Mouse (Mus musculus) splenic B cell, adult 2 months (primary cell): ENCODE results near the gene Vps52.
"Not testable (repeated sequence)": the region's sequence is repeated elsewhere in the genome, so short reads cannot be mapped to it uniquely, and the experiment has no call there.

Source experiments
- DNase-seq: peaks from one replicate; pipeline ENCODE4 v3.0.0-alpha.2; 2011; ENCODE audit warnings: low read depth, low spot score
- H3K27me3 ChIP-seq: 2 replicates; pipeline ENCODE4 v1.6.1; 2012; ENCODE audit warnings: mild to moderate bottlenecking, low read length, moderate library complexity, mixed read lengths; ENCODE audit not compliant: control insufficient read depth, poor library complexity, insufficient read depth, severe bottlenecking
- H3K36me3 ChIP-seq: 2 replicates; pipeline ENCODE4 v1.6.1; 2012; ENCODE audit warnings: mild to moderate bottlenecking, low read length, moderate library complexity, mixed read lengths; ENCODE audit not compliant: control insufficient read depth, poor library complexity, insufficient read depth, severe bottlenecking

Gene Vps52

GRCm38 (mm10) chr17:33948090-33948904, 7.3 kb upstream of the Vps52 start:
- DNase-seq = no peak
- Histone ChIP-seq H3K27me3 (no peaks in the 10 kb centered on the region), H3K36me3 (peaks cover 6% of the 10 kb centered on the region)

GRCm38 (mm10) chr17:33948905-33949537, 6.6 kb upstream of the Vps52 start:
- DNase-seq = no peak
- Histone ChIP-seq H3K36me3 (peaks cover 6% of the 10 kb centered on the region; the same call in 1 of the 2 replicates), H3K27me3 (no peaks in the 10 kb centered on the region)

- no peaks in the 10 kb centered on the region for H3K27me3 ChIP-seq
- H3K36me3 ChIP-seq = peaks cover 6% of the 10 kb centered on the region; the same call in 1 of the 2 replicates
- DNase-seq = no peak
Observed at GRCm38 (mm10) chr17:33950131-33950625, 5.4 kb upstream of the Vps52 start.

- no peaks in the 10 kb centered on the region for H3K27me3 ChIP-seq
- DNase-seq = peak; percentile 76
- peaks cover 6% of the 10 kb centered on the region; the same call in 1 of the 2 replicates for H3K36me3 ChIP-seq
Observed at GRCm38 (mm10) chr17:33951021-33951946, 4.3 kb upstream of the Vps52 start, which contains the start of gene B3galt4. B3galt4 (minus strand) TSS chr17:33951488.

GRCm38 (mm10) chr17:33952015-33952414, 3.6 kb upstream of the Vps52 start:
- not testable (repeated sequence) for DNase-seq, H3K36me3 ChIP-seq, H3K27me3 ChIP-seq

- no peaks in the 10 kb centered on the region for H3K27me3 ChIP-seq
- no peak for DNase-seq
- H3K36me3 ChIP-seq = peaks cover 7% of the 10 kb centered on the region
Observed at GRCm38 (mm10) chr17:33952879-33953278, 2.7 kb upstream of the Vps52 start.

GRCm38 (mm10) chr17:33953310-33953709, 2.3 kb upstream of the Vps52 start:
- Histone ChIP-seq H3K36me3 (peaks cover 8% of the 10 kb centered on the region), H3K27me3 (no peaks in the 10 kb centered on the region)
- DNase-seq = no peak

- Histone ChIP-seq H3K27me3 (no peaks in the 10 kb centered on the region), H3K36me3 (peaks cover 9% of the 10 kb centered on the region)
- DNase-seq = no peak
Observed at GRCm38 (mm10) chr17:33953961-33954565, 1.5 kb upstream of the Vps52 start.

- DNase-seq = no peak
- Histone ChIP-seq H3K36me3 (peaks cover 11% of the 10 kb centered on the region), H3K27me3 (no peaks in the 10 kb centered on the region)
Observed at GRCm38 (mm10) chr17:33954646-33955554, 712 bp upstream of the Vps52 start.

GRCm38 (mm10) chr17:33956336-33956735, 724 bp downstream of the Vps52 start:
- H3K27me3 ChIP-seq = no peaks in the 10 kb centered on the region
- no peak for DNase-seq
- H3K36me3 ChIP-seq = peaks cover 15% of the 10 kb centered on the region

- H3K27me3 ChIP-seq = no peaks in the 10 kb centered on the region
- no peak for DNase-seq
Observed at GRCm38 (mm10) chr17:33957493-33957892, 1.9 kb downstream of the Vps52 start.

GRCm38 (mm10) chr17:33958451-33958850, 2.8 kb downstream of the Vps52 start:
- peaks cover 16% of the 10 kb centered on the region for H3K36me3 ChIP-seq
- no peak for DNase-seq
- no peaks in the 10 kb centered on the region for H3K27me3 ChIP-seq

More at GRCm38 (mm10) chr17:33957493-33957892, 1.9 kb downstream of the Vps52 start:
- H3K36me3 ChIP-seq = peaks cover 14% of the 10 kb centered on the region

- no peak for DNase-seq
- H3K36me3 ChIP-seq = peaks cover 14% of the 10 kb centered on the region
- H3K27me3 ChIP-seq = no peaks in the 10 kb centered on the region
Observed at GRCm38 (mm10) chr17:33959135-33959534, 3.5 kb downstream of the Vps52 start.
